Mouse (Mus musculus): Measurements from ENCODE around the gene Atp5h. TPM values are rescaled to one million over a fixed set of nuclear protein-coding genes. Genes with fewer than 3 reads are reported as not detected.
A peak's percentile ranks its signal among the peaks of the same experiment; 100 is the strongest.
"Not testable (repeated sequence)": the region's sequence is repeated elsewhere in the genome, so short reads cannot be mapped to it uniquely, and the experiment has no call there.

The Atp5h gene
- total RNA-seq, 2 experiments from 2014 or later: 406 to 440 TPM

DNA sequence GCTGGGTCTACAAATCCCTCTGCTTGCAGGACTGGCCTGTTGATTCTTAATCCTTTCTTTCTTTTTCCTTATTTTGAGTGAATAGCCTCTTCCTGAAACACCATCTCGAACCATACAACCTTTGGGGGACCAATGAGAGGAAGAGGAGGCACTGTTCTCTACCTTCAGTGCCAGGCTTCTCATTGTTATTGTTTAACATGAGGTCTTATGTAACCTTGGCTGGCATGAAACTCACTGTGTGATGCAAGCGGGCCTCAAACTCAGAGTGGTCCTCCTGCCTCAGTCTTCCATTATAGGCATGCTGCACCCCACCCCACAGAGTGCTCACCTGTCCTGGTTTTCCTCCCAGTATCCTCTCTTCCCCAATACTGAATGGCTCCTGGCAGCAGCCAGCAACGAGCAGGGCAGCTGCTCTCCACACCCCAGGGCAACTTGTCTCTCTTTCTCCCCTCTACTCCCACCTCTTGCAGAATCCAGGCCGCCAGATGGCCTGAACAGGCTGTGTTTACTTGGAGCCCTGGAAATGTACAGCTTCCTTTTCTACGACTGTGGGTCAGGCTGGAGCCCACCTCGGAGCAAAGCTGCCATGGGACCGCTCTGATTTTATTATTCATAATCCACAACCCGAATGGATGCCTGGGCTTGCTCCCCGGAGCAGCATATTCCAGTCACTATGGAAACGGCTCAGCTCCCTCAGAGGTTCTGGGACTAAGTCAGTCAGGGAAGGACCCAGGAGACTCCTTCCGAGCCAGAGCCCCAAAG is 19.0 kb downstream of the Atp5h start:
- no peak for DNase-seq (ENCODE audit: low spot score in 2 of 2)

DNA sequence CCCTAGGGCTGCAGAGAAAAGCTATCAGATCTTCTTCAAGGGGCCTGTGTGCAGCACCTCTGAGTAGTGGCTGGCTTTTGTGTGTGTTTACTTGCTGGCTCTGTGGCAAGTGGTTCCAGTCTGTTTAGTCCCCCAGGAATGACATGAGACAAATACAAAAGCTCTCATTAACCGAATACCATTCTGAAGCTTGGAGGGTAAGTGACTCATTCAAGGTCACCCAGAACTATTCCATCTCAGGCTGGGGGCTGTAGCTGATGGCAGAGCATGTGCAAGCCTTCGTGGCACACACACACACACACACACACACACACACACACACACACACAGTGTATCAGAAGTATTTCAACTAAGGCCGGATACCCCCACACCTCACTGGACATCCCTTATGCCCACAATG is 19.6 kb downstream of the Atp5h start:
- DNase-seq (ENCODE audit: low spot score in 2 of 2): no peak

DNA sequence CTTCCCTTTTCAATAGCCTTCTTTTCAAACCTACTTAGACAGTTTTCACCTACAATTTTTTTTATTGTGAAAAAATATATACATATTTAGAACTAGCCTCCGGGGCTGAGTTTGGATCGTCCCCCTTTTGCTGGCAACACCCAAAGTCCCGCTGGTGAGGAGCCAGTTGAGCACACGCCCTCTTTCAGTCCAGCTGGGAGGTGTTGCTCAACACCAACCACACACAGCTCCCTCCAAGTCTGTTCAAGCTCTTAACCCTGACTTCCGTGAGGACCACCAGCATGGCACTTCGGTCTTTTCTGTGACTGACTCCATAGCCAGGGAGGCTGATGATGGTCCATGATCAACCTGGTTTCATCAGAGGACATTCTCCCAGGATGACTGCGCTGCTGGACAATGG is 21.7 kb downstream of the Atp5h start:
- DNase-seq (ENCODE audit: low spot score in 2 of 2): no peak

DNA sequence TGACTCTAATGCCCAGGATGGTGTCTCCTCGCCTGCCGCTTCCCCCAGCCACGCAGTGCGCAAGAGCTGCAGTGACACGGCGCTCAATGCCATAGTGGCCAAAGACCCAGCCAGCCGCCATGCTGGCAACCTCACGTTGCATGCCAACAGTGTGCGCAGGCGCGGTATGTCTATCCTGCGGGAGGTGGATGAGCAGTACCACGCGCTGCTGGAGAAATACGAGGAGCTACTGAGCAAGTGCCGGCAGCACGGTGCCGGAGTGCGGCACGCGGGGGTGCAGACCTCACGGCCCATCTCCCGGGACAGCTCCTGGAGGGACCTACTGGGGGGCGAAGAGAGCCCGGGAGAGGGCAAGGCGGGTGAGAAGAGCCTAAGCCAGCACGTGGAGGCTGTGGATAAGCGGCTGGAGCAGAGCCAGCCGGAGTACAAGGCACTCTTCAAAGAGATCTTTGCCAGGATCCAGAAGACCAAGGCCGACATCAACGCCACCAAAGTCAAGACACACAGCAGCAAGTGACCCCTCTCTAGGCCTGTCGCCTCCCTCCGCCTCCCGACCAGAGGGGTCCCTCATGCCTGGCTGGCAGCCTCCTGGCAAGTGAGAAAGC is 25.9 kb downstream of the Atp5h start:
- DNase-seq (ENCODE audit: low spot score in 2 of 2): no peak

DNA sequence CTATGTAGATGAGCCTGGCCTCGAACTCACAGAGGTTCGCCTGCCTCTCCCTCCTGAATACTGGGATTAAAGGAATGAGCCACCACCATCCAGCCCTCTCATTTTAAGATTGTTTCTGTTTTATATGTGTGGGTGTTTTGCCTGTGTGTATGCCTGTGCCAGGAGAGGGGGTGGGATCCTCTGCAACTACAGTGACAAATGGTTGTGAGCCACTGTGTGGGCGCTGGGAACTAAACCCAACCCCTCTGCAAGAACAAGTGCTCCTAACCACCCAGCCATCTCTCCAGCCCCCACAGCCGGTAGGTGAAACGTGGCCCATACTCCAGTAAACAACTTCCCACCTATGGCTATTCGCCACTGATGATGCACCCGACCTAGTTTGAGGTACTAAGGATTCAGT is 28.4 kb downstream of the Atp5h start:
- DNase-seq (ENCODE audit: low spot score in 2 of 2): no peak

DNA sequence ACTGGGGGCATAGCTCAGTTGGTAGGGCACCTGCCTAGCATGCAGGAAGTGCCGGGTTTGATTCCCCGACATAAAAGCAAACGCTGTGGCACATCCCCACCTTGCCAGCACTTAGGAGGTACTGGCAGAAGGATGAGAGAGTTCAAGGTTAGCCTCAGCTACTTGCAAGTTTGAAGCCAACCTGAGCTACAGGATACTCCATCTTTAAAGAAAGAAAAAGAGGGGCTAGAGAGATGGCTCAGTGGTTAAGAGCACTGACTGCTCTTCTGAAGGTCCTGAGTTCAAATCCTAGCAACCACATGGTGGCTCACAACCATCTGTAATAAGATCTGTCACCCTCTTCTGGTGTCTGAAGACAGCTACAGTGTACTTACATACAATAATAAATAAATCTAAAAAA is 32.9 kb downstream of the Atp5h start:
- not testable (repeated sequence) for DNase-seq (ENCODE audit: low spot score in 2 of 2)

DNA sequence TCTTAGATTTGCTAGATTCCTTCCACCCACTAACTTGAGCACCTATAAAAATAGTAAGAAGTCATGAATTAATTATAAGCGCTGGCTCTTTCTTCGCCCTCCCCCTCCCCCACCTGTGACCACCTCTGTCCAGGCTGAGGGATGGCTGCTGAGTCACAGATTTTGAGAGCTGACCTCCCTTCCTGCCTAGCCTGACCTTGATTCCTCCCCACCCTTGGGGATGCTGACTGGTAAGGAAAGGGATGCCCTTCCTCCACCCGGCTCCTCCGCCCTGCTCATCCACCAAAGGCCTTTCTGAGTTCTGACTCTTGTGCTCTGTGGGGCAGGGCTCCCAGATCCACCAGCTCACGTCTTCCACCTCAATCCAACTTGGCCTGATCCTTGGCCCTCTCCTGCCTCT is 35.2 kb downstream of the Atp5h start:
- DNase-seq (ENCODE audit: low spot score in 2 of 2): no peak

DNA sequence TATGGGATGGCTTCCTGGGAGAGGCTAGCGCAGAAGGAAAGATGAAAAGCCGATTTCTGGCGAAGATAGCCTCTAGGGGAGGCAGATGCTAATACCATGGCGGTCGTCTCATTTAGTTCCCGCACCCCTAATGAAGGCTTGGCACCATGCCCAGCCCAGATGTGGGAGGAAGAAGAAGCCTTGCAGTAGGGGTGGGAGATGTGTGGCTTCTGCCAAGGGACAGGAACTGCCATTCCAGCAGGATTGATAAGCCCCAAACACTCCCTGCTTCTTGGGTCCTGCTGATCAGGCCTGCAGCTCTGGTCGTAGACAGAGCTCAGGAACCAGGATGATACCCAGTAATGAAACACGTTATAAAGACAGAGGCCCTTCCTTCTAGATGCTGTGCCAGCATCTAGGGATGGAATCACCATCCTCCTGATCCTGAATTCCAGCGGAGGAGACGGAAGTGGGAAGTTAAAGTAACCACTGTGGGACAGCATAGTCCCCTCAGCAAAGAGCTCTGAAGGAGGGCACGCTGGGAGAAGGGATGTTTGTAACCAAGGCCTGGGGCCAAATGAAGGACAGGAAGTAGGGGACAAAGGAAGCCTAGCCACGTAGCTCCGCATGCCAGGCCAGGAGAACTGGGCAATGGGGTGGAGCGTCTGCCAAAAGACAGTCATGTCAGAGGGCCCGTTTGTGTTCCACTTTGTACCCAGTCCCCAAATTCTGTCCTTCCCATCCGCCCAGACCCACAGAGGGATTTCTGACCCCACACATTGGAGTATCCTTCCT is 35.9 kb downstream of the Atp5h start:
- peak; percentile 55 to 62 for DNase-seq (ENCODE audit: low spot score in 2 of 2)

DNA sequence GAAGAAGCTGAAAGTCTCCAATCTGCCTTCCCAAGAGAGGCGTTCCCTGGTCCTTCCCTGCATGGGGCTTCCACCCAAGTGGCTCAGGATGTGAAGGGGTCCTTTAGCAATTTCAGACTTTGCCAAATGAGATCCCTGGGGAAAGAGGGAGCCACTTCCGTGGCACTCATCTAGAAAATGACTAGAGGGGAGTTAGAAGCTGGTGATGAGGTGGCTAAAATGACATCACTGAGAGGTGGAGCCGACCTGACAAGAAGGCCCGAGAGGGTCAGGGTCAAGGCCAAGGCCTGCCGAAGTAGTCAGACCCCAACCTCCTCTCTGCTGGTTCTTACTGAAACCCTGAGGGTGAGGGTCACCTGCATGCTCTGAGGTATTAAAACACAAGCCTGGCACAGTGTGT is 36.9 kb downstream of the Atp5h start:
- no peak for DNase-seq (ENCODE audit: low spot score in 2 of 2)

DNA sequence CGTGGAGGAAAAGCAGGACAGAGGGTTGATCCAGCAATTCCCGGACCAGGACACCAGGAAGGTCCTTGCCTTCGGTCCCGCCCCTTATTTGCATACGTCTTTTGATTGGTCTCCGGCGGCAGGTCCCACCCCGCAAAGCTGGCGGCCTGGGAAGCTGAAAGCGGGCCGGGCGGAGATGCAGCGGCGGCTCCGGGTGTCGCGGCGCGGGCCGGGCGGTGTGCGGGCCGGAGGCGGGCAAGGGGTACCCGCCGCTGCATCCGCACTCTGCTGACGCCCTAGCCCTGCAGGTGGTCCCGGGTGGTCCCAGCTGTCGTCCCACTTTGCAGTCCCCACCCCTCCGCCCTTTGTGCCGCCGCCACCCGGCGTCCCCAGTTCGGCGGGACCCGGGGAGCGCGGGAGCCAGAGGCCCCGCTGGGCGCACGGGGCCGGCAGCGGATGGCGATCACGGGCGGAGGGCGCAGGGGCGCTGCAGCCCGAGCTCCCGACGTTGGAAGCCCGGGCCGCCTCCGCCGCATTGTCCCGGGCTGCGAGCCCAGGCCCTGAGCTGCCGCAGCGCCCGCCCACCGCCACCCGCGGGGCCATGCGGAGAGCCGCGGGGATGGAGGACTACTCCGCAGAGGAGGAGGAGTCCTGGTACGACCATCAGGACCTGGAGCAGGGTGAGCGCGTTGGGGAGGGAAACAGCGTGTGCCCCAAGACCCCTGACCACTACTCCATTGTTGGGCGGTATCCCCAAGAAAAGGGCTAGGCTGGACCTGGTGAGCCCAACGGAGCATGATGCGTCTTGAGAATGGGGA is 37.8 kb downstream of the Atp5h start, which contains the start of gene Cdr2l:
Gene Cdr2l (plus strand): TSS at position 174 of the 797 bp plus-strand sequence.
- DNase-seq (ENCODE audit: low spot score in 2 of 2): peak; percentile 84 to 90

DNA sequence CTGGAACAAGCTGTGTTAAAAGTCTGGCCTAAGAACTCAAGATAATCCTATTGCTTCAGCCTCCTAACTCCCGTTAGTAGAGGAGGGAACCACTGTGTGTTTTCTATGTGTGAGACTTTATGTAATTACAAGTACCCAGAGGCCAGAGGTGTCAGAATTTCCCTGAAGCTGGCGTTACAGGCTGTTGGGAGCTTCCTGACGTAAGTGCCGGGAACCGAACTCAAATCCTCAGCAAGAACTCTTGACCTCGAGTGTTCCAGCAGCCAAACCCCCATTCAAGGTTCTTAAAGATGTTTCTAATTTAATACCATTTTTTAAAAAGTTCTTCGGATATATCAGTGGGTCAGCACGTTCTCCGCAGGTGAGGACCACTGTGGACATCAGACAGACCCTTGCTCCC is 38.5 kb downstream of the Atp5h start:
- DNase-seq (ENCODE audit: low spot score in 2 of 2): no peak

DNA sequence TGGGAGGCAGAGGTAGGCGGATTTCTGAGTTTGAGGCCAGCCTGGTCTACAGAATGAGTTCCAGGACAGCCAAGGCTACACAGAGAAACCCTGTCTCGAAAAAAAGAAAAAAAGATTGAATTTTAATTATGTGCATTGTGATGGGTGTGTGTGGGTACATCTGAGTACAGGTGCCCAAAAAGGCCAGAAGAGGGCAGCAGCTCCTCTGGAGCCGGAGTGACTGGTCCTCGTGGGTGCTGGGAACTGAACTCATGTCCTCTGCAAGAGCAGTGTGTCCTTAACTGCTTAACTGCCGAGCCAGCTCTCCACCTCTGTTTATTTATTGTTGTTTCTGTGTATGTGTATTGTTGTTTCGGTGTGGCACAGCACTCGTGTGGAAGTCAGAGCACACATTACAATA is 41.9 kb downstream of the Atp5h start:
- no peak for DNase-seq (ENCODE audit: low spot score in 2 of 2)

DNA sequence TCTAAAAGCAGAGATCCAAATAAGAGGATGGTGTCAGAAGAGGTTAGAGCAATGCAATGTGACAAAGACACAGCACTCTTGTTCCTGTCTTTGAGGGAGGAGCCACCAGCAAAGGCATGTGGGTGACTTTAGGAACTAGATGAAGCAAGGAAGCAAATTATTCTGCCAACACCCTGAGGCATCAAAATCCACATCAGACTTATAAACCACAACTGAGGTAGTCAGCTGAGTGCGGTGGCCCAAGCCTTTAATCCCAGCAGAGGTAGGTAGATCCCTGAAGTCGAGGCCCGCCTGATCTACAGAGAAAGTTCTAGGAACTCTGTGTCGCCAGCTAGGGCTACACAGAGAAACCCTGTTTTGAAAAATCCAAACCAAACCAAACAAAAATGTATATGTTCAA is 42.5 kb downstream of the Atp5h start:
- DNase-seq (ENCODE audit: low spot score in 2 of 2): no peak

DNA sequence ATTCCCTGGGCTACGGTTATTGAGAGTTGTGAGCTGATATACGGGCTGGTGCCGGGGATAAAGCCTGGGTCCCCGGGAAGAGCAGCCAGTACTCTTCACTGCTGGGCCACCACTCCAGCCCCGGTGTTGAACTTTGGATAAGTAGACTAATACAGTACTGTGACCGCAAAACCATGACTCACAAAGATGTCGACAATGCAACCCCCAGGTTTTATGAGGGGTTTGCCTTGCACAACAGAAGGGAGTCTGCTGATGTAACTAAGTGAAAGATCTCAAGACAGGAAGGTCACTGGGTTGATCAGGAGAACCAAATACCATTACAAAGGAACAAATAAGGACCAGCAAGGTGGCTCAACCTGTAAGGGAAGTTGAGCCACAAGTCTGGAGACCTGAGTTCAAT is 43.0 kb downstream of the Atp5h start:
- no peak for DNase-seq (ENCODE audit: low spot score in 2 of 2)

DNA sequence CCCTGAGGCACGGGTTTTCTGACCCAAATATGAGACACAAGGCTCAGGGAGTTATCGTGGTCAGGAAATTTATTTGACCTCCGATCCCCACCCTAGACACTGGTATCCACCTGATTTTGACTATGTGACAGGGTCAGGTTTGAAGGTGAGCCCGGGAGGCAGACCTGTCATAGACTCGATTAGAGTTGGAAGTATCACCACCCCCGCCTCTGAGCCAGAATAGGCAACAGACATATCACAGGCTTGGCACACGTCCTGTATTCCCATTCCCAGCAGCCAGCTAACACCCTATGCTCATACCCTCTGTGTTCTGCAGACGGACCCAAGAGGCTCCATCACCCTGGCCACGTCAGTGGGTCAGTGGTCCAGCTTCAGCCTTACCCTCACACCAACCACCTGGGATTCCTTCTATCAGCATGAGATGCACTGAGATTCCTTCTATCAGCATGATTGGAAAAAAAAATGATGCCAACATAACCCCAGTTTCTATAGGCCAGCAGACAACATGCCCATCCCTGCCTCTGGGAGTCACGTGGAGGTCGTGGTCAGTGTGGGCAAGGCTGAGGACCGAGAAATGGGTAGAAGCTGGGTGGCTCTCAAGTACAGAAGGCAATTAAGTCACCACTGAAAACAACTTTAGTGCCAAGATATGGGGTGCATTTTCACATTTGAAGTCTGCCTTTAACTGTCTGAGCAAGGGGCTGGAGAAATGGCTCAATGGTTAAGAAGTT is 44.9 kb downstream of the Atp5h start:
- DNase-seq (ENCODE audit: low spot score in 2 of 2): peak; percentile 44 to 55

DNA sequence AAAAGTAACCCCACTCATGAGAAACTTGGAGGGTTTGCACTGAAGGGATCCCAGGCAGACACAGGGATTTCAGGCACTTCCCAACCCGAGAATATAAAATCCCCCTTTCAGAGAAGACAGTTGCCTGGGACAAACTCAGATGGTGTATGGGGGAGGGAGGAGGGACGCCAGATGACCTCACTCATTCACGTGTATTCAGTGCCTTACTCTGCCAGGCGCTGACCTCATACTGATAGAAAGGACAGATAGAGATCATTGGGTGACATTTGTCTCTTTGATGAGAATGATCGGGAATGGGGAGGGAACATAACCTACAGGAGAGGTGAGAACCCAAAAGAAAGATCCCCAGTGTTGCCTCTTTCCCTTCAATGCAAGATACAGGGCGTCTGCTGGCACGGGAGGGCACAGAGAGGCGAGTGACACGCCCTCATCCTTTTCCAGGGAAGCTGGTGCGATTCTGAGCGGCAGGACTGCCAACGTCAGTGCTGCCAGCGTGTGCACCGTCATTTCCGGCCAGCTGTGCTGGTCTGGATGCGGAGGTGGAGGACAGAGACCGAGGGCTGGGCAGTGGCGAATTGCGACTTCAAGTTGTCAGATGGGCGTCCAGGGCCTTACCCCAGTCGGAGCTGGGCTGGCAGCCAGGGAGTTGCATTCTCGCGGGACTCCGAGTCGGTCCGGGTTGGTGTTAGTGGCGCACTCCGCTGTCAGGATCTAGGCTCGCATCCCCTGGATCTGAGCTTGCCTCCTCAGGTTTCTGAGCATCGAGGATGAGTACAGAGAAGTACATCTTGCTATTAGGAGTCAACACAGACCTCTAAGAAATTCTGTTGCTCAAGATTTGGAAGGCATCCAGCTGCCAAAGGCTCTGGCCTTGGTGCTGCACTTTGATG is 45.7 kb downstream of the Atp5h start:
- peak; percentile 77 to 80 for DNase-seq (ENCODE audit: low spot score in 2 of 2)

DNA sequence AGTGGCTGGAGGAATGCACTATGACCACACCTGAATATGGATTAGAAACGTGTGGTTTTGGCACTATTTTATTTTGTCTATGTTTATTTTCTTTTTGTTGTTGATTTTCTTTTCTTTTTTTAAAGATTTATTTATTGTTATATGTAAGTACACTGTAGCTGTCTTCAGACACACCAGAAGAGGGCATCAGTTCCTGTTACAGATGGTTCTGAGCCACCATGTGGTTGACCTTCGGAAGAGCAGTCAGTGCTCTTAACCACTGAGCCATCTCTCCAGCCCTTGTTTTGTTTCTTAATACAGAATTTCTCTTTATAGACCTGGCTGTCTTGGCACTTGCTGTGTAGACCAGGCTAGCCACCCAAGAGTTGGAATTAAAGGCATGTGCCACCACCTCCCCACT is 47.0 kb downstream of the Atp5h start:
- no peak for DNase-seq (ENCODE audit: low spot score in 2 of 2)

DNA sequence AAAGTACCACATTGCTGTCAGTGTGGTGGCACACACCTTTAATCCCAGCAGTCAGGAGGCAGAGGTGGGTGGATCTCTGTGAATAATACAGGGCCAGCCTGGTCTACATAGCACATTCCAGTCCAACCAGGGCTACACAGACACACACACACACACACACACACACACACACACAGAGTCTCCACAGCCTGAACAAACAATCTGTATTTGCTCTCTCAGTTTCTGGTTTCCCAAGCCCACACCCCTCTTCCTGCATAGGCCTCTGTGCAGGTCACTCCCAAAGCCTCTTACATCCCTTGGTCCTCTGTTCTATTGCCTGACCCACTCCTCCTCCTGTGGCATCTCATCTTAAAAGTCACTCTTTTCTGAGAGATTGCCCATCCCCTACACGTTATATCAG is 47.7 kb downstream of the Atp5h start:
- no peak for DNase-seq (ENCODE audit: low spot score in 2 of 2)

DNA sequence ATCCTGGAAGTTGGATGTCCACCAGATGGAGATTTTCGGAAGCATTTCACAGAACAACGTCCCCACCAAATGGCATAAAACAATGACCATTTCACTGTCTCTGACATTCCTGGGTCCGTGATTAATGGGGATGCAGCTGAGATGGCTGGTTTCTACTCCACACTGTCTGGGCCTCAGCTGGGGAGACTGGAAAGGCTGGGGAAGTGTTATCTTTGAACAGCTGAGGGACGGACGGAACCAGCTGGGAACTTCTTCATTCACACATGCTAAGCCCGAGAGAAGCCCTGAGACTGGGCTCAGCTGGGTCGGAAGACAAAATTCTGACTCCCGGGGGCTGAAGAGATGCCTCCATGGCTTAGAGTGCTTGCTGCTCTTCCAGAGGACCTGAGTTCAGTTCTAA is 48.4 kb downstream of the Atp5h start:
- DNase-seq (ENCODE audit: low spot score in 2 of 2): no peak

DNA sequence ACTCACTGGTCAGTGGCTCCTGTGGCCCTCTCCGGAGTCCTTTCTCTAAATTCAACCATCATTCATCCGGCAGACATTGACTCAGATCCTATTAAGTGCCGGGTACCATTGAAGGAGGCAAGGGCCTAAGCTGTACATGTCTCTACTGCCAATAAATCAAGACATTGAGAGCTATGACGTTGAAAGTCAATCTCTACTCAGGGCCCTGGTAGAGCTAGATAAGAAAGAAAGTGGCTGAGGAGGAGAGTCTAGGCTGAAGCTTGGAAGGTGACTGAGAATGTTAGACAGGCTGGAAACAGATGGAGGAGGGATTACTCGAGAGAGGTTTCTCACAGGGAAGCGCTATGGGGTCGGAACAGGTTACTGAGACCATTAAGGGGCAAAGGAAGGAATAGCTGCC is 49.4 kb downstream of the Atp5h start:
- DNase-seq (ENCODE audit: low spot score in 2 of 2): no peak
